Mouse (Mus musculus) ES-E14 (cell line): Measurements from ENCODE around the gene Robo2. TPM values are rescaled to one million over a fixed set of nuclear protein-coding genes. Genes with fewer than 3 reads are reported as not detected.

Experiments used
- DNase-seq: peaks from one replicate; pipeline ENCODE4 v3.0.0-alpha.2; 2013; ENCODE audit warnings: low read depth, low spot score
- H3K27ac ChIP-seq: 2 replicates; pipeline ENCODE4 v1.5.1; 2012; ENCODE audit warnings: low read depth, mild to moderate bottlenecking, low read length, moderate library complexity, mixed read lengths; ENCODE audit not compliant: poor library complexity, insufficient read depth, severe bottlenecking
- H3K36me3 ChIP-seq: 2 replicates; pipeline ENCODE4 v1.6.1; 2012; ENCODE audit warnings: mild to moderate bottlenecking, low read length, moderate library complexity, mixed read lengths; ENCODE audit not compliant: control insufficient read depth, poor library complexity, insufficient read depth, severe bottlenecking
- H3K4me1 ChIP-seq, 2 experiments: fragments of 150-350 bp in 1 of 2; sonication (generic) in 1 of 2; 2 replicates each; pipeline ENCODE4 v1.6.1; 2012; ENCODE audit warnings: low read length in 2 of 2, mild to moderate bottlenecking in 1 of 2, mixed read lengths in 1 of 2; ENCODE audit not compliant: control insufficient read depth in 2 of 2, insufficient read depth in 2 of 2, poor library complexity in 1 of 2
- H3K4me3 ChIP-seq, 2 experiments: fragments of 150-350 bp in 1 of 2; sonication (generic) in 1 of 2; 2 replicates each; pipeline ENCODE4 v1.5.1; 2012; ENCODE audit warnings: low read length in 2 of 2, low read depth in 1 of 2, mild to moderate bottlenecking in 1 of 2, mixed read lengths in 1 of 2; ENCODE audit not compliant: insufficient read depth in 1 of 2, poor library complexity in 1 of 2, severe bottlenecking in 1 of 2
- H3K9ac ChIP-seq: 2 replicates; pipeline ENCODE4 v1.6.1; 2012; ENCODE audit warnings: low read depth, mild to moderate bottlenecking, low read length, mixed read lengths; ENCODE audit not compliant: poor library complexity, insufficient read depth, severe bottlenecking
- H3K9me3 ChIP-seq: fragments of 150-350 bp; sonication (generic); 2 replicates; pipeline ENCODE4 v1.6.1; 2012; ENCODE audit warnings: low read depth, mild to moderate bottlenecking, low read length; ENCODE audit not compliant: control insufficient read depth, insufficient read depth
- CHD2 ChIP-seq: IDR thresholded peaks from 2 replicates; pipeline ENCODE4 v1.6.1; 2014; ENCODE audit warnings: mild to moderate bottlenecking, low read depth, low read length, inconsistent platforms
- HCFC1 ChIP-seq: IDR thresholded peaks from 2 replicates; pipeline ENCODE4 v1.6.1; 2012; ENCODE audit warnings: low read length, inconsistent platforms, borderline replicate concordance; ENCODE audit not compliant: insufficient read depth
- MAFK ChIP-seq: IDR thresholded peaks from 2 replicates; pipeline ENCODE4 v1.6.1; 2014; ENCODE audit warnings: mild to moderate bottlenecking, low read depth, low read length, inconsistent platforms; ENCODE audit not compliant: insufficient read depth
- ZC3H11A ChIP-seq: IDR thresholded peaks from 2 replicates; pipeline ENCODE4 v1.6.1; 2012; ENCODE audit warnings: low read depth, mild to moderate bottlenecking, inconsistent platforms, low read length, borderline replicate concordance
- ZNF384 ChIP-seq: IDR thresholded peaks from 2 replicates; pipeline ENCODE4 v1.6.1; 2012; ENCODE audit warnings: low read depth, low read length, inconsistent platforms
- in situ Hi-C, 2 experiments: fragments of 600-800 bp; cut with MboI; formaldehyde crosslinking; loops; one replicate each; pipeline ENCODE4 v1.15.1; 2025; ENCODE audit warnings: low sequenced_read_pairs in 2 of 2, inconsistent platforms in 1 of 2; ENCODE audit not compliant: unreplicated experiment in 2 of 2
- total RNA-seq: library from RNA; depleted of rRNA; stranded (reverse); fragments of 300-350 nt; gene quantifications from 2 replicates; pipeline ENCODE4 v1.2.3, GENCODE M21; 2012

The Robo2 gene
- total RNA-seq, 1 experiment: 5.5 TPM

DNA sequence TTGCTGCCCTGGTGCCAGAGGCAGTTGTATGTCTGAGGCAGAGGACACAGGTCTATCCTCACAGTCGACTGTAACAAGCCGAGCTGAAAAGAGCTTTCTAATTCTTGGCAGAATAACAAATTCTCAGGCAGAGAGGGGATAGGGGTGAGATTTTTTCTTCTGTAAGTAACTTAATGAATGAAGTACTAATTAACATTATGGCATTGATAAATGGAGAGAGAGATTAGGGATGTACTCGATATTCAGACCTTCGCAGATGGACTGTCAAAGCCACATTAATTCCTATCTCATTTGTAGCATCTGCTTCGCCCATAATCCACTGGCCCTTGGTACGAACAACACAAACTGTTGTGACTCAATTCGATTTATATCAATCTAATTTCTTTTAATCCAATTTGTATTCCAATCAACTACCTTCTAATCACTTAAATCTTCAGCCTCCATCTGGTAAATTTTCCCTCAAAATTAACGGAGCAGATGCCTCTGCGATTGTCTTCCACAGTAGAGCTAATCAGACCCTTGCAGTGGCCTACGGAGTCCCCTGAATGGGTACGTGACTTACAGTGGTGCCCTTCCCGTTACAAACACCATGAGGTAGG is 36.2 kb downstream of the Robo2 start:
- in situ Hi-C loops: no loop called here
- H3K9me3 ChIP-seq: no peaks in the 10 kb centered on the region
- TF ChIP-seq HCFC1 (no peak), ZNF384 (no peak), MAFK (no peak), ZC3H11A (no peak), CHD2 (no peak)
- H3K4me1 ChIP-seq: 0 out of 4 replicates have a peak, but pooled peaks cover 0 to 2% of the 10 kb centered on the region in 2 experiments
- no peaks in the 10 kb centered on the region for H3K36me3 ChIP-seq
- no peak for DNase-seq
- H3K27ac ChIP-seq: no peak overlapping the region
- no peak overlapping the region for H3K9ac ChIP-seq
- no peak overlapping the region for H3K4me3 ChIP-seq

DNA sequence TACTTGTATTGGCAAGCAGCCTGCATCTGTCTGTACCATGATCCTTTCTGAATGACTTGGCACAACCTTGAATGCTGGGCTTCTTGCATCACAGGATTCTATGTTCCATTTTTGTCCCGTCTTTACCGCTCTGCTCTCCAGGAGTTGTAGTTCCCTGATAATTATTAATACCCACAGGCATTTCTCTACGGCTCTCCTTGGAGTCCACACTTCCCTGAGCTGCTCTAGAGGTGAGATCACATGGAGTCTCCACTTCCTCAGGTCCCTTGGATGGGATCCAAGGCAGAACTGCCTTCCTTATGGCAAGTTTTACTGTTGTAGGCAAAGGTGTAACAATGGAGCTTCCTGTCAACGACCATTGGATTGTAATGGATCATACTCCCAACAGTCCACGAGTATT is 37.1 kb downstream of the Robo2 start:
- Histone ChIP-seq H3K36me3 (no peaks in the 10 kb centered on the region), H3K4me1 (0 out of 4 replicates have a peak, but pooled peaks cover 0 to 2% of the 10 kb centered on the region in 2 experiments)
- in situ Hi-C loops: no loop called here

DNA sequence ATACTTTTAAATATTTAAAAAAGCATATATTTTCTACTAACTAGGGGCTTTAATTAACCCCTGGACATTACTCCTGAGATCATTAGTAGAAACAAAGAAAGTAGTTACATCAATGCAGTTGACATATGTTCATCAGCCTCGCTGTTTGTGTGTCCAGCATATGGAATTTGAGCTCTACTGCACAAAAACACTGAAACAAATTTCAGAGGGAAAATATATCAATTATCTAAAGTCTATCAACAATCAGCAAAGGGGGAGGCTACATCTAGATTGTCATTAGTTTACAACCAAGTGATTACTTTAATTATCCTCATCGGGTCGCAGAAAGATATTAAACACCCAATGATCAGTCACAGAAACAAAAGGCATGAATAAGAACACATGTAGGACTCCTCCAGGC is 38.2 kb downstream of the Robo2 start:
- H3K9ac ChIP-seq: no peak overlapping the region
- in situ Hi-C loops: no loop called here
- TF ChIP-seq ZC3H11A (no peak), MAFK (no peak), ZNF384 (no peak), CHD2 (no peak), HCFC1 (no peak)
- H3K36me3 ChIP-seq: no peaks in the 10 kb centered on the region
- H3K9me3 ChIP-seq: no peaks in the 10 kb centered on the region
- no peak overlapping the region for H3K4me3 ChIP-seq
- DNase-seq: no peak
- H3K4me1 ChIP-seq: 0 out of 4 replicates have a peak, but pooled peaks cover 0 to 2% of the 10 kb centered on the region in 2 experiments
- no peak overlapping the region for H3K27ac ChIP-seq

More for the DNA sequence above, 37.1 kb downstream of the Robo2 start:
- TF ChIP-seq HCFC1 (no peak), MAFK (no peak), CHD2 (no peak), ZC3H11A (no peak), ZNF384 (no peak)
- no peak for DNase-seq
- Histone ChIP-seq H3K27ac (no peak overlapping the region), H3K9ac (no peak overlapping the region), H3K4me3 (no peak overlapping the region), H3K9me3 (no peaks in the 10 kb centered on the region)

DNA sequence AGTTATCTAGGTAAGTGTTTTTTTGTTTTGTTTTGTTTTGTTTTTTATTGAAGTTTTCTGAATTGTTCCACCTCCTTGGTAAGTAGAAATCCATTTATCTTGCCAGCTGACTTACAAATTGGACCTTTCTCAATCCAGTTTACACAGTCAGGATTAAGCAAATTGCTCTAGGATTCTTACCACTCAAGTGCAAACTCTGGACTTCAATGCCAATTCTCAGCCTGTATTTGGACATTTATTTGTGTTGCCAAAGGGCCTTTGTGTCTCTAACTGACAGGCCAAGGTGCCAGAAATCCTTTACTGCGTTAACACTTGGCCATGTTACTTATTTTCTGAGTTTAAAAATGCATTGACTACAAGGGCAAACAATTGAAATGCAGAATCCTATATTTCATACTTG is 38.7 kb downstream of the Robo2 start:
- no peak overlapping the region for H3K4me3 ChIP-seq
- no peak overlapping the region for H3K9ac ChIP-seq
- in situ Hi-C loops: no loop called here
- no peak overlapping the region for H3K27ac ChIP-seq
- DNase-seq: no peak
- H3K9me3 ChIP-seq: no peaks in the 10 kb centered on the region
- TF ChIP-seq CHD2 (no peak), MAFK (no peak), ZC3H11A (no peak), ZNF384 (no peak), HCFC1 (no peak)
- no peaks in the 10 kb centered on the region for H3K36me3 ChIP-seq
- 0 out of 4 replicates have a peak, but pooled peaks cover 0 to 2% of the 10 kb centered on the region in 2 experiments for H3K4me1 ChIP-seq
